Comparison of ENCODE assay signal across 21 mouse cellular contexts in genomic region chr5:63818975-63819374, GRCm38 (mm10). TPM values are rescaled to one million over a fixed set of nuclear protein-coding genes. Genes with fewer than 3 reads are reported as not detected.
DNase-seq lines count a peak whose midpoint lies in the region; ATAC-seq and TF ChIP-seq lines count a peak whose summit lies in the region.
"Had no signal": no experiment of that assay in that cellular context is flagged by ENCODE, and none has a peak within 500 bp of the region (broad histone marks: within the 10 kb centered on the region; RNA-seq: fewer than 3 reads in every experiment).

No protein-coding gene starts in this region.

- no peaks in the 10 kb centered on the region for H3K27me3 ChIP-seq in liver, adult 2 months (ENCODE audit: control insufficient read depth, insufficient read depth, low read length)
- no peaks in the 10 kb centered on the region for H3K27me3 ChIP-seq in liver, embryonic 11.5 days (replicated peaks; ENCODE audit: control insufficient read depth, insufficient read depth, low read length)
- H3K27me3 ChIP-seq in kidney, embryonic 15.5 days: no peaks in the 10 kb centered on the region
- H3K27me3 ChIP-seq in forebrain, embryonic 12.5 days: no peaks in the 10 kb centered on the region; the same call in 1 of the 2 replicates
- H3K27me3 ChIP-seq: embryonic facial prominence, embryonic 15.5 days; forebrain, embryonic 15.5 days; limb, embryonic 12.5 days; liver, embryonic 13.5 days had no signal

- 59% methylated on average over 4 of the region's 4 CpGs for WGBS in liver, adult 2 months
- 68% methylated on average over 4 of the region's 4 CpGs for WGBS in liver, embryonic 11.5 days
- WGBS in kidney, embryonic 15.5 days: 11% methylated on average over 4 of the region's 4 CpGs
- WGBS in forebrain, embryonic 12.5 days: 73% methylated on average over 4 of the region's 4 CpGs

- no peak for ATAC-seq in liver, embryonic 11.5 days (replicated peaks; ENCODE audit: low FRiP score)
- ATAC-seq in kidney, embryonic 15.5 days (replicated peaks; ENCODE audit: low FRiP score): peak; percentile 79
- ATAC-seq in forebrain, embryonic 12.5 days (ENCODE audit: low FRiP score): no peak
- ATAC-seq: forebrain, embryonic 15.5 days had no signal

- no peak overlapping the region for H3K4me3 ChIP-seq in liver, adult 2 months (ENCODE audit: insufficient read depth, low read depth, low read length)
- no peak overlapping the region for H3K4me3 ChIP-seq in liver, embryonic 11.5 days (ENCODE audit: low read depth, low read length)
- H3K4me3 ChIP-seq in kidney, embryonic 15.5 days (replicated peaks): no peak overlapping the region
- H3K4me3 ChIP-seq in forebrain, embryonic 12.5 days (replicated peaks): no peak overlapping the region
- H3K4me3 ChIP-seq: embryonic facial prominence, embryonic 15.5 days; forebrain, embryonic 15.5 days; heart, embryonic 12.5 days; limb, embryonic 12.5 days; liver, embryonic 13.5 days had no signal

- peaks cover 45% of the 10 kb centered on the region for H3K4me1 ChIP-seq in liver, adult 2 months (ENCODE audit: control insufficient read depth, insufficient read depth, low read length)
- peaks cover 20% of the 10 kb centered on the region for H3K4me1 ChIP-seq in liver, embryonic 11.5 days (replicated peaks; ENCODE audit: control insufficient read depth, insufficient read depth, low read length)
- H3K4me1 ChIP-seq in kidney, embryonic 15.5 days: peaks cover 42% of the 10 kb centered on the region
- H3K4me1 ChIP-seq in forebrain, embryonic 12.5 days: no peaks in the 10 kb centered on the region
- H3K4me1 ChIP-seq: embryonic facial prominence, embryonic 15.5 days; forebrain, embryonic 15.5 days had no signal

- no peak for TF ChIP-seq CTCF in liver, adult 2 months (IDR thresholded peaks at IDR 0.05; ENCODE audit: low read depth, low read length)

- DNase-seq in liver, adult 2 months (ENCODE audit: extremely low read depth, low read depth, low spot score): no peak
- no peak for DNase-seq in liver, embryonic 11.5 days (ENCODE audit: low spot score)
- peak; percentile 55 for DNase-seq in kidney, adult 11 months
- peak; percentile 52 to 68 for DNase-seq in kidney, postnatal 36 days
- DNase-seq in right cerebral cortex, postnatal 4 days: no peak
- DNase-seq in adrenal gland, adult (ENCODE audit: inconsistent age in 2 of 2, low spot score in 1 of 2): no peak
- DNase-seq: adrenal gland, postnatal 25 days; cerebellum, adult 8-10 months; cerebellum, postnatal 36 days; heart, postnatal 10 days; layer of hippocampus, postnatal 36 days; liver, embryonic 13.5 days; spleen, adult 18-20 months; thymus, postnatal 14 days had no signal

- peaks cover 6% of the 10 kb centered on the region; the same call in 1 of the 2 replicates for H3K79me2 ChIP-seq in liver, adult 2 months (ENCODE audit: control insufficient read depth, insufficient read depth, low read length)

- H3K9me3 ChIP-seq in liver, embryonic 11.5 days (ENCODE audit: control insufficient read depth, low read length): no peaks in the 10 kb centered on the region
- no peaks in the 10 kb centered on the region for H3K9me3 ChIP-seq in kidney, embryonic 15.5 days (replicated peaks)
- no peaks in the 10 kb centered on the region for H3K9me3 ChIP-seq in forebrain, embryonic 12.5 days
- H3K9me3 ChIP-seq: embryonic facial prominence, embryonic 15.5 days; forebrain, embryonic 15.5 days; heart, embryonic 12.5 days; limb, embryonic 12.5 days; liver, embryonic 13.5 days had no signal

- H3K9ac ChIP-seq in liver, adult 2 months (ENCODE audit: low read depth, low read length): peak overlapping the region; percentile 6; the same call in 1 of the 2 replicates
- no peak overlapping the region for H3K9ac ChIP-seq in liver, embryonic 11.5 days (ENCODE audit: low read depth, low read length)
- H3K9ac ChIP-seq in kidney, embryonic 15.5 days: no peak overlapping the region
- H3K9ac ChIP-seq in forebrain, embryonic 12.5 days: no peak overlapping the region
- H3K9ac ChIP-seq: embryonic facial prominence, embryonic 15.5 days; forebrain, embryonic 15.5 days; heart, embryonic 12.5 days; limb, embryonic 12.5 days; liver, embryonic 13.5 days had no signal

- no peaks in the 10 kb centered on the region for H3K36me3 ChIP-seq in liver, adult 2 months (ENCODE audit: control insufficient read depth, insufficient read depth, low read length)
- no peaks in the 10 kb centered on the region for H3K36me3 ChIP-seq in liver, embryonic 11.5 days (ENCODE audit: control insufficient read depth, insufficient read depth, low read length)
- no peaks in the 10 kb centered on the region for H3K36me3 ChIP-seq in kidney, embryonic 15.5 days
- H3K36me3 ChIP-seq in forebrain, embryonic 12.5 days (replicated peaks): no peaks in the 10 kb centered on the region
- H3K36me3 ChIP-seq: embryonic facial prominence, embryonic 15.5 days; forebrain, embryonic 15.5 days; heart, embryonic 12.5 days; limb, embryonic 12.5 days; liver, embryonic 13.5 days had no signal

- H3K27ac ChIP-seq in liver, adult 2 months (replicated peaks; ENCODE audit: insufficient read depth, low read depth, low read length): peak overlapping the region; percentile 49; the same call in 1 of the 2 replicates
- no peak overlapping the region for H3K27ac ChIP-seq in liver, embryonic 11.5 days (ENCODE audit: low read depth, low read length)
- H3K27ac ChIP-seq in kidney, embryonic 15.5 days: peak overlapping the region; percentile 85
- H3K27ac ChIP-seq in forebrain, embryonic 12.5 days: no peak overlapping the region
- H3K27ac ChIP-seq: embryonic facial prominence, embryonic 15.5 days; forebrain, embryonic 15.5 days; limb, embryonic 12.5 days; liver, embryonic 13.5 days had no signal

- no peak for TF ChIP-seq POLR2A in liver, adult 2 months (IDR thresholded peaks at IDR 0.05; ENCODE audit: extremely low read depth, insufficient read depth, low read length)

- H3K4me2 ChIP-seq in liver, embryonic 11.5 days: no peak overlapping the region
- H3K4me2 ChIP-seq in kidney, embryonic 15.5 days: no peak overlapping the region
- no peak overlapping the region for H3K4me2 ChIP-seq in forebrain, embryonic 12.5 days
- H3K4me2 ChIP-seq: embryonic facial prominence, embryonic 15.5 days; forebrain, embryonic 15.5 days; heart, embryonic 12.5 days; limb, embryonic 12.5 days; liver, embryonic 13.5 days; midbrain, embryonic 11.5 days had no signal

RNA-seq across cellular contexts. Expression of gene 0610040J01Rik, which starts 6.8 kb away (rescaled TPM):
- 20.9 and 23.3 TPM in 2 replicates for total RNA-seq in liver, adult 2 months (2014; rRNA removed)
- polyA plus RNA-seq in liver, adult 2 months (2012; rRNA removed): 32.2 and 33.5 TPM in 2 replicates
- 11.8 and 15.4 TPM in 2 replicates for polyA plus RNA-seq in liver, embryonic 11.5 days (2014; fragmentation: Nextera tagmentation; extraction: Ambion mirVana)
- polyA plus RNA-seq in kidney, embryonic 15.5 days (2015; fragmentation: Nextera tagmentation; extraction: Ambion mirVana): 48.8 and 51.9 TPM in 2 replicates
- polyA plus RNA-seq in forebrain, embryonic 12.5 days (2016; fragmentation: Nextera tagmentation; extraction: Ambion mirVana): 1.8 and 1.9 TPM in 2 replicates

Comparison
In these comparisons a context has a peak if more than half of its experiments do, and no peak if none do; other contexts are left out.
1. H3K27ac ChIP-seq: peak in liver, adult 2 months (single experiment) and kidney, embryonic 15.5 days (single experiment); none in liver, embryonic 11.5 days (single experiment) and forebrain, embryonic 12.5 days (single experiment).
2. DNase-seq: peak in kidney, adult 11 months (single experiment) and kidney, postnatal 36 days (2 of 2); none in liver, adult 2 months (single experiment), liver, embryonic 11.5 days (single experiment), right cerebral cortex, postnatal 4 days (single experiment) and adrenal gland, adult (0 of 2).